Mouse (Mus musculus): ENCODE measurements at regions not wholly inside any gene's neighbourhood (a gene's known extent, or its start where the extent isn't known, plus 50 kb on each side); places are given as distances from the start of the nearest gene placed in this dataset.

GRCm38 (mm10) chr9:43387397-43387796, 76.7 kb downstream of the Trim29 start:
- no peak for DNase-seq

- no peak for DNase-seq
Measured at GRCm38 (mm10) chr9:43389491-43390083, 78.9 kb downstream of the Trim29 start.

- no peak for DNase-seq
Measured at GRCm38 (mm10) chr9:43392467-43393064, 81.9 kb downstream of the Trim29 start.

- no peak for DNase-seq
Measured at GRCm38 (mm10) chr9:43394204-43394603, 83.6 kb downstream of the Trim29 start.

GRCm38 (mm10) chr9:43395209-43395608, 84.6 kb downstream of the Trim29 start:
- no peak for DNase-seq

GRCm38 (mm10) chr9:43396566-43396965, 85.9 kb downstream of the Trim29 start:
- no peak for DNase-seq

GRCm38 (mm10) chr9:43408493-43408892, 97.8 kb downstream of the Trim29 start:
- DNase-seq = no peak

GRCm38 (mm10) chr9:43412473-43412872, 101.8 kb downstream of the Trim29 start:
- no peak for DNase-seq

- no peak for DNase-seq
Measured at GRCm38 (mm10) chr9:43419993-43420715, 109.5 kb downstream of the Trim29 start.

- DNase-seq = no peak
Measured at GRCm38 (mm10) chr9:43427007-43427406, 116.4 kb downstream of the Trim29 start.

- no peak for DNase-seq
Measured at GRCm38 (mm10) chr9:43433953-43434352, 123.3 kb downstream of the Trim29 start.

GRCm38 (mm10) chr9:43438476-43438875, 127.8 kb downstream of the Trim29 start:
- no peak for DNase-seq

GRCm38 (mm10) chr9:43440959-43441510, 130.4 kb downstream of the Trim29 start:
- no peak for DNase-seq

GRCm38 (mm10) chr9:43445491-43445890, 134.8 kb downstream of the Trim29 start:
- DNase-seq = no peak

- no peak for DNase-seq
Measured at GRCm38 (mm10) chr9:43447372-43447771, 136.7 kb downstream of the Trim29 start.

GRCm38 (mm10) chr9:43448981-43449380, 138.3 kb downstream of the Trim29 start:
- DNase-seq = no peak

- DNase-seq = no peak
Measured at GRCm38 (mm10) chr9:43453953-43454582, 143.4 kb downstream of the Trim29 start.

GRCm38 (mm10) chr9:43457736-43458135, 147.1 kb downstream of the Trim29 start:
- DNase-seq = no peak

GRCm38 (mm10) chr9:43461131-43461530, 150.5 kb downstream of the Trim29 start:
- no peak for DNase-seq

GRCm38 (mm10) chr9:43463445-43464090, 152.9 kb downstream of the Trim29 start:
- no peak for DNase-seq

- no peak for DNase-seq
Measured at GRCm38 (mm10) chr9:43465129-43465528, 154.5 kb downstream of the Trim29 start.

GRCm38 (mm10) chr9:43465731-43466330, 155.2 kb downstream of the Trim29 start:
- no peak for DNase-seq
